Mouse (Mus musculus): Measurements from ENCODE around the gene Xrcc5. TPM values are rescaled to one million over a fixed set of nuclear protein-coding genes. Genes with fewer than 3 reads are reported as not detected.

The Xrcc5 gene
- total and polyA plus RNA-seq, 3 experiments = 53.4 to 83.5 (median 60.3) TPM

DNA sequence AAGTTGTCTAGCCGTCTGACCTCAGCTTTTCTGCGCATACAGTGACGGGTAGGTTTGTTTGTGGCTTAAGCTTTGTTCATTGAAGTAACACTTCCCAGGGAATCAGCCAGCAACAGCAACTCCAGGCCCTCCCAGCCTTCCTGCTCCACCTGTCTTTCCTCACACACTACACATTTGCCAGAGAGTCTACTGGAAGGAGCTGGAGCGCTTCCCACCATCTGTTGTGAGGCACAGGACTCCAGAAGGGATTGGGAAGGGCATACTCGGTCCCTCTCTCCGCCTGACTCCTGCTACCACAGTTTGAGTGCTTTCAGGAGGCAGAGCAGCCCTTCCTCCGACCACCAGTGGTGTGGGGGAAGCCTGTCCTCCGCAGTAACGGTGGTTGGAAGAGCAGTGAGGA, 93.4 kb downstream of the Xrcc5 start:
- H3K27me3 ChIP-seq (replicated peaks) = no peaks in the 10 kb centered on the region
- H3K36me3 ChIP-seq (replicated peaks in 1 of 2; ENCODE audit: control insufficient read depth in 1 of 2, insufficient read depth in 1 of 2, low read length in 1 of 2) = peaks cover 5 to 29% of the 10 kb centered on the region in 2 experiments
- H3K4me2 ChIP-seq (ENCODE audit: insufficient read depth, low read depth, poor library complexity, severe bottlenecking) = no peak overlapping the region
- H3K79me2 ChIP-seq (replicated peaks; ENCODE audit: control insufficient read depth, extremely low read depth, insufficient read depth, poor library complexity, severe bottlenecking) = no peaks in the 10 kb centered on the region
- no peak for DNase-seq (ENCODE audit: extremely low read depth)
- no peak overlapping the region for H3K9ac ChIP-seq (ENCODE audit: insufficient read depth, low read depth)
- TF ChIP-seq ZKSCAN1 (IDR thresholded peaks at IDR 0.05; ENCODE audit: borderline replicate concordance, low read depth, low read length) (no peak), TCF12 (IDR thresholded peaks at IDR 0.05; ENCODE audit: low read depth, low read length) (no peak), CTCF (conservative IDR thresholded peaks at IDR 0.05 in 1 of 2, IDR thresholded peaks at IDR 0.05 in 1 of 2; ENCODE audit: low read depth in 2 of 2, low read length in 2 of 2) (no peak), JUN (IDR thresholded peaks at IDR 0.05; ENCODE audit: insufficient read depth, low read depth, low read length) (no peak)
- H3K27ac ChIP-seq (ENCODE audit: insufficient read depth, low read depth) = no peak overlapping the region
- H3K4me1 ChIP-seq (ENCODE audit: control insufficient read depth in 1 of 2, insufficient read depth in 2 of 2) = peaks cover 0 to 7% of the 10 kb centered on the region in 2 experiments; a peak in 2 of 4 replicates
- H3K4me3 ChIP-seq (replicated peaks in 1 of 3; ENCODE audit: low read depth in 2 of 3, low read length in 2 of 3, poor library complexity in 1 of 3) = no peak overlapping the region
- dilution Hi-C loops (cut with MboI; ENCODE audit: extremely low pct_ligation_motif_present, extremely low pct_unique_long_range_greater_than_20kb, low sequenced_read_pairs) (no loop called here), in situ Hi-C loops (cut with MboI; ENCODE audit: low pct_ligation_motif_present, low pct_unique_long_range_greater_than_20kb, low sequenced_read_pairs) (no loop called here)
- H3K9me3 ChIP-seq (replicated peaks; ENCODE audit: low read length) = no peaks in the 10 kb centered on the region

DNA sequence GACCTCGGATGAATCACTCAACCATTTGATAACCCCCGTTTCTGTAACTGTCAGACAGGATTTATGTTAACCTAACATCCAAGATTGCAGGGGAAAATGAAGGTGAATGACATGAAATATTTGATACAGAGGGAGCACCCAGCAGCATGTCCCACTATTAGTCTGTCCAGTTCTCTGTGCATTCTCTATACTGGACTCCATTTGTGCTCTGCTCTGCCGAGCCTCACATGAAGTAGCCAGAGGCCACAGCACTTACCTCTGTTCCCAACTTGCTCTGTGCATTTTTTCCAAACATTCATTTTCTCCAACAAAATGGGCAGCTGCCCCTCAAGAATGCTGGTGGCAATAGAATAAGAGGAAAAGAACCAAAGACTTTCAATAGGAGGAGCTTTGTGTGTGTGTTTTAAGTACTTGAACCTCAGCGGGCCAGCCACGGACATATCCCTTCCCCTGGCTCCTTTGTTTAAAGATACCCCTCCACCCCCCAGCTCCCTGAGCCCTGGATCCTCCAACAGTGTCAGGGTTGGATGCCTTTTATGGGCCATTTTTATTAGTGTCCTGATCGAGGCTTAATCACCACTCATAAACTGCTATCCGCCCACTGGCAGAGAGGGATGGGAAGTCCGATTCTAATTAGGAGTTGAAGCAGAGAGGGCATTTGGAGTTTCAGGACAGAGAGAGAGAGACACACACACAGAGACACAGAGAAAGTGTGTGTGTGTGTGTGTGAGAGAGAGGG, 94.3 kb downstream of the Xrcc5 start:
- no peak overlapping the region for H3K4me3 ChIP-seq (replicated peaks in 1 of 3; ENCODE audit: low read depth in 2 of 3, low read length in 2 of 3, poor library complexity in 1 of 3)
- H3K9me3 ChIP-seq (replicated peaks; ENCODE audit: low read length) = no peaks in the 10 kb centered on the region
- H3K79me2 ChIP-seq (replicated peaks; ENCODE audit: control insufficient read depth, extremely low read depth, insufficient read depth, poor library complexity, severe bottlenecking) = no peaks in the 10 kb centered on the region
- H3K4me1 ChIP-seq (ENCODE audit: control insufficient read depth in 1 of 2, insufficient read depth in 2 of 2) = peaks cover 0 to 7% of the 10 kb centered on the region in 2 experiments; a peak in 2 of 4 replicates
- no peak overlapping the region for H3K27ac ChIP-seq (ENCODE audit: insufficient read depth, low read depth)
- dilution Hi-C loops (cut with MboI; ENCODE audit: extremely low pct_ligation_motif_present, extremely low pct_unique_long_range_greater_than_20kb, low sequenced_read_pairs) (no loop called here), in situ Hi-C loops (cut with MboI; ENCODE audit: low pct_ligation_motif_present, low pct_unique_long_range_greater_than_20kb, low sequenced_read_pairs) (no loop called here)
- H3K36me3 ChIP-seq (replicated peaks in 1 of 2; ENCODE audit: control insufficient read depth in 1 of 2, insufficient read depth in 1 of 2, low read length in 1 of 2) = peaks cover 0 to 21% of the 10 kb centered on the region in 2 experiments
- H3K27me3 ChIP-seq (replicated peaks) = no peaks in the 10 kb centered on the region
- H3K4me2 ChIP-seq (ENCODE audit: insufficient read depth, low read depth, poor library complexity, severe bottlenecking) = no peak overlapping the region
- H3K9ac ChIP-seq (ENCODE audit: insufficient read depth, low read depth) = no peak overlapping the region
- no peak for TF ChIP-seq JUN (IDR thresholded peaks at IDR 0.05; ENCODE audit: insufficient read depth, low read depth, low read length)
- no peak for TF ChIP-seq CTCF (conservative IDR thresholded peaks at IDR 0.05 in 1 of 2, IDR thresholded peaks at IDR 0.05 in 1 of 2; ENCODE audit: low read depth in 2 of 2, low read length in 2 of 2)
- no peak for TF ChIP-seq JUND (conservative IDR thresholded peaks at IDR 0.05; ENCODE audit: low read depth, low read length)
- TF ChIP-seq MYC (IDR thresholded peaks at IDR 0.05; ENCODE audit: low read depth, low read length) = no peak
- TF ChIP-seq USF2 (conservative IDR thresholded peaks at IDR 0.05; ENCODE audit: low read depth, low read length) = no peak
- no peak for TF ChIP-seq ETS1 (conservative IDR thresholded peaks at IDR 0.05; ENCODE audit: low read depth, low read length)
- TF ChIP-seq BHLHE40 (IDR thresholded peaks at IDR 0.05; ENCODE audit: low read depth, low read length) = no peak
- no peak for TF ChIP-seq IRF4 (IDR thresholded peaks at IDR 0.05; ENCODE audit: low read depth, low read length)
- no peak for TF ChIP-seq RAD21 (IDR thresholded peaks at IDR 0.05; ENCODE audit: low read depth, low read length)
- TF ChIP-seq CHD1 (IDR thresholded peaks at IDR 0.05; ENCODE audit: low read depth, low read length) = no peak
- TF ChIP-seq CHD2 (IDR thresholded peaks at IDR 0.05; ENCODE audit: low read length) = no peak
- no peak for TF ChIP-seq MAZ (IDR thresholded peaks at IDR 0.05; ENCODE audit: low read depth, low read length)
- no peak for TF ChIP-seq PAX5 (IDR thresholded peaks at IDR 0.05; ENCODE audit: low read length)
- TF ChIP-seq SMC3 (IDR thresholded peaks at IDR 0.05; ENCODE audit: low read depth, low read length) = no peak
- no peak for DNase-seq (ENCODE audit: extremely low read depth)
